Mouse (Mus musculus): ENCODE results near the gene Rtn1. TPM values are rescaled to one million over a fixed set of nuclear protein-coding genes. Genes with fewer than 3 reads are reported as not detected.

Gene Rtn1
- total RNA-seq, 2 experiments from 2014 or later = 2.8 to 4.6 TPM

DNA sequence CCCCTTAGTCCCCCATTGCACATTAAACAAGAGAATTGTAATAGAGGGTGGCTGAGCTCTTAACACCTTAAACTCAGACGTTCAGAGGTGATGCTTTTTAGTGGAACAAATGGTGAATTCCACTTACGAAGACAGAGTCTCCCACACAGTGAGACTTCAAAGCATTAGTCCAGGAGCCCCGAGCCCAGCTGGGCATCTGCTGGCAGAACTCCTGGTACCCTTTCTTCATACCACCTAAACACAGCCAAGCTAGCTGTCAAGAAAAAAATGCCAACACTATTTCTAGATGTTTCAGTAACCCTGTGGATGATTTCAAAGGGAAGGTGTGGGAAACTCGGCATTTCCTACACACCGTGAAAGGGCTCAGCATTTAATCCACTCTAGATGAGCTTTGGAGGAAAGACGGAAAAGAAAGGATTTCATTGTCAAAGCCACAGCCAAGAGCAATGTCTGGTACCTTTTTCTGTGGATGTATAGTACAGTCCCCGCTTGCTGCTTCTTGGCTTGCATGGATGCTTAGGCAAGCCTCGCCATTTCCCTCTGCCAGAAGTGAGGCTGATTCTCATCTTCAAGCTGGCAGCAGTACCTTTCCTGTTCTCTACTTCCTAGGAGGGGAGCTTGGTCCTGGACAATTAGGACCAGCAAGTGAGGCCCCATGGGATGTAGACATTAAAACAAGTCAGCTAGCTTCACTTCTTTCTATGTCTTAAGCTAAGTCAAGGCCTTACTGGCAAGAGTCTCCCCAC, 179.2 kb downstream of the Rtn1 start:
- DNase-seq = no peak

DNA sequence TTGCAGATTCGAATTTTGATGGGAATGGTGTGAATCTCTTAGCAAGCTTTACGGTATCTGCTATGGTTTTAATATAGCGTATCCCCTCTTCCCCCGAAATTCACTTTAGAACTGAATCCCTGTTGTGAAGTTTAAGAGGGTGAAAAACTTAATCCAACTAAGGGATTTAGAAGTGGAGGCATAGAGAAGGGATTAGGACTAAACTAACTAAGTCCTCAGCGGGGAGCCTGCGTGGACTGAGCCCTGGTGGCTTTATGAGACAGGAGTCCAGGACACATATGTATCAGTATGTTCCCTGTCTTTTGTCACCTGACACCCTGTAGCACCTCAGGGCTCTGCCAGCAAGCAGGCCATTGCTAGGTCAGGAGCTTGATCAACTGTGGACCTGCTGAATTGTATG, 181.1 kb downstream of the Rtn1 start:
- DNase-seq = no peak

DNA sequence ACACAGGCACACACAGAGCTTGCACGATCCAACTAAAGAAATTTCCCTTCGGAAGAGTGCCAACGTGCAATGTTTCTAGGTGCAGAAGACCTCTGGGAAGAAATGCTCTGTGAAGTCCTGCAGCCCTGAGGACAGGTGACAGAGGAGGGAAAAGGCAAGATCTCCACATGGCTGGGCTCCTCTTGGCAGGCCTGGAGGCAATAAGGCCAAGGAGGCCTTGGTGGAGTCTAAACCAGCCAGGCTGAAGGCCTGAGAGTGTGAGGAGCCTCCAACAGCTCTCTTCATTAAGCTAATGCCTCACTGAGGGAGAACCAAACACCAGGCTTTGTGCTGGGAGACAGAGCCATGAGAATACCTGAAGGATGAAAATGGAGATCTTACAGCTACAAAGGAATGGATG, 183.5 kb downstream of the Rtn1 start:
- DNase-seq = no peak

DNA sequence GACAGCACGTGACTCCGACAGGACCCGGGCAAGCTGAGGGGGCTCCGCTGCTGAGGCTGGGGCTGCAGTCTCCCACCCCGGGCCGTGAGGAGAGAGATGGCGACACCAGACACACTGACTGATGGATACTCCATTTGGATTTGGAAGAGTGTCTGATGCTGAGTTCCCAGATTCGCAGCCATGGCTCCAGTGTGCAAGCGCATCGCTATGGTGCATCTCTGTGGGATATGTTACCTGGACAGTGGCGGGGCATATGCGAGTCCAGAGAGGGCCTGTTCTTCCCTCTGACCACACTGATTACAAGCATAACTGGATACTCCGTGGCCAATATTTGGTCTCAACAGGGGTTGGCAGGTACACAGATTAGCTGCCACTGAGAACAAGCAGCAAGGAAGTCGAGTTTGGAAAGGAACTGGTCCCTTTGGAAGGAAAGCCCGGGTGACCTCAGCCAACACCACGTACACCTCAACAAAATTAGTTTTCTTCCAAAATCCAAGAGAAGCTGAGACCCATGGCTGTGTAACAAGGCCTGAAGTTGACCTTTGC, 185.2 kb downstream of the Rtn1 start:
- DNase-seq = no peak

DNA sequence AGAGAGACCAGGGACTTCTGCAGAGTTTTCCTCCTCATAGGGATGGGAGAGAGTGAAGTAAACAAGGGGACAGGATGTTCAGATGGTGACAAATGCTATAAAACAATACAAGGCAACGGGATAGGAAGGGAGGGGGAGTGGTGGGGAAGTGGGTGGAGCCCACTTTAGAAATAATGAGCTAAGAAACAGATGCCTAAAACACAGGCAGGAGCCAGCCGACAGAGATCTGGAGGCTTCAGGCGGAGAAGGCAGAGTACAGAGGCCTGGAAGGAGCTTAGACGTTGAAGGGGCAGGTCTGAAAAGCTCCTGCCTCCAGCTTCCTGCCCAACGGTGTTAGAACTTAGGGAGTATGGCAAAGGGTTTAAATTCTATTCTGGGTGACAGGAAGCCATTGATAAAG, 195.3 kb downstream of the Rtn1 start:
- peak; percentile 23 to 72 for DNase-seq

DNA sequence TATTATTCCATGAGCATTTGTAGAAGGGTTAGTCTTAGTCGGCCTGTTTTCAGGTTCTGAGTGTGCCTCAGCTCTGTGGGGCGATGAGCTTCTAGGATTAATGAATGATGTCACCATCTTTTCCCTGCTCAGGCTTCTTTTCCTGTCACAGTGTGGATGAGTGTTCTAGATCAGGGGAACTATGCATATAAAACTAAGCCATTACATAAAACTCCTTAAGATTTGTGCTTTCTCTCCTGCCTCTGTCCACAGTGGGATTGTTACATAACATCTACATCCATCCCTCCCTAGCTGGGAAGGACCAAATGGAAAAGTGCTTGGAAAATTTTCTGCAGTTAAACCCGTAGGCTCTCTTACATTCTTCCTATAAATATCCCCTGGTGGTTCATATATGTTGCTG, 208.0 kb downstream of the Rtn1 start:
- no peak for DNase-seq

DNA sequence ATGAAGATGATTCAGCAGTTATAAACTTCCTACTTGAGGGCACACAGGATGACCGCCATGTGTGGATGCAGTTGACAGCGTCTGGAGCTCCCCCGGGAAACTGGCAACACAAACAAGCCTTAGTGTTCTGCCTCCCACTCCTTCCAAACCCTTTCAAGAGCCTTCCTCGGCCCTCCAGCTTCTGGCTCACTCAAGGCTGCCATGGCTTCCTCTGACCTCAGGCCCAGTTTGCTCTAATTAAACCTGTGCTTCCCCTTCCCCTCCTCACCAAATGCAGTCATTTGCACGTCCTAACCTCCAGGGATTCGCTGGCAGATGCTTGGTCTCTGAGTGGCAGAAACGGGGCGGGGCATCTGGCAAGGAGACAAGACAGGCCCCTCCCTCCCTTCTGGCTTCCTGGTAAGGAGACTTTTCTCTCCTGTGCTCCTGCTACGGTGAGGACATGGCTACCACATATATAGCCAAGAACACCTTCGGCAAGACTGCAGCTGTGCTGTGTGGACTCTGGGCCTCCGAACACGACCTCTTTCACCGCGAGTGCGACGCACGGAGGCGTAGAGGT, 210.8 kb downstream of the Rtn1 start:
- DNase-seq = peak; percentile 28 to 45

DNA sequence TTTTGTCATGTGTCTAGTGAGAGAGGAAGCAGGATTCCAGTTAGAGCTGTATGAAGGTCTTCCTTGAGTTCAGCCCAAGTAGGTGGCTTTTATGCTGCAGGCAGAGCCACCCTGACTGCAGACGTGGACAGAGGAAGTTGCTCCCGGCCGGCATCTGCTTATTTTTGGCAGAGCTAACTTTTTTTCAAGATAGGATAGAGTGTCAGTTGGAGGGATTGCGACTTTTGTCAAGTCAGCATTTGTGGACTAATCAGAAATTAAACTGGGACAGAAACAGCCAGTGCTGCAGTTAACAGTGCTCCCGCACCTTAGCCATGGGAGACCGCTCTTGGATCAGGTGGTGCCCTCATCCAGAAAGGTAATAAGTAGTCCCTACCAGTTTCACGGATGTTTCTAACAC, 211.4 kb downstream of the Rtn1 start:
- peak in 1 of 2 experiments; percentile 10 for DNase-seq

DNA sequence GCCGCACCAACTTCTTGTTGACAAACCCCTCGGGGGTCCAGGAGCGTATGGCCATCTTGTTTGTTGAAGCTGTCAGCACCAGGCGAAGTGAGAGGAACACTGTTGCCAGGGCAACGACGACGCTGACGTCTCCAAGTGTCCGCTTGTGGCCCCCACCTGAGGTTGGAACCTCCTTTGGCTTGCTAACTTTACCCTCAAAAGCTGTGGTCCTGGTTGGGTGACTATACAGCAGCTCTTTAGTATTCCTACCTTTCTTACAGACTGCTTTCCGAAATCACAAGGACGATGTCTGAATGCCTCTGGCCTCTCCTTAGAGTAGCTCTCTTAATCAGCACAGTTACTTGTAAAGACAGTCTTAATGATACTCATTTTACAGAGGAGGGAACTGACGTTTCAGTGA, 223.9 kb downstream of the Rtn1 start, which contains the start of gene Ccdc175:
Gene Ccdc175 (minus strand): TSS at position 101 of the 400 bp plus-strand sequence.
- no peak for DNase-seq

DNA sequence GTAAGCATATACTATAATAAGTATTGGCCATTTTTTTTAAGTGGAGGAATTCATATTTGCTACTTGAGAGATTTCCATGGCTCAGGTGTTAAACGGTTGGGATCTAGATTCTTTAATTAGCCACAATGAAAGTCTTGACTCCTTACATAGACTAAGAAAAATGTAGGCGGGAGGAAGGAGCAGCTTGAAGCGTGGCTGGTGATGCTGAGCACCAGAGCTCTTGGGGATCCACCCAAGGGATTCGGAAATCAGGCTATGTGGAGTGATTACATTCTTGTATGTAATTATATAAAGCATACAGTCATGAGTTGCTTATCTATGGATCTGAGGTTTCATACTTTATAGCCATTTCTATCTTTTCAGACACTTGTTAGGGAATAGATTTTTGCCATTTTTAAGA, 229.3 kb downstream of the Rtn1 start:
- DNase-seq = no peak

DNA sequence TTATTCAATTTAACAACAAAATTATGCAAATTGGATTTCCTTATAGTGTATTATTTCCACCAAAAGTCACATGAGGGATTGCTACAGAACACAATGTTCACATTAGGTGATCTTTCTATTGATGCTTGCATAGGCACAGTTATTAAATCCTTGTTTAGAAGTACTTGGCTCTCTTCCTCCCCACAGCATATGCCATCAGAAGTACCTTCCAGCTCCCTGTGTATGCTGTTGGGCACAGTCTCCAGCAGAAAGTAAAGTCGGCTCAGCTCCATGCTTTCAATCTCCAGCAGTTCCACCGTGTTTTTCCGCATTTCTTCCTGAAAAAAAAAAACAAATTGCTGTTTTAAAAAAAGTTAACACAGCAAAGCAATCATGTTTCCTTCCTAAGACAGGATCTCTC, 230.5 kb downstream of the Rtn1 start:
- no peak for DNase-seq

Other genes with a start within 250 kb of the Rtn1 start
- not detected for gene Ccdc175, start 224.0 kb downstream of the Rtn1 start, total RNA-seq (2021)
- gene Lrrc9, start 32.8 kb upstream of the Rtn1 start, total RNA-seq (2021) = under 1 TPM; 0.08 to 0.47 TPM
- gene Pcnx4, start 127.3 kb upstream of the Rtn1 start, total RNA-seq (2021) = 1 to 10 TPM; 3.4 to 3.7 TPM
- not detected for gene Gm4756, start 240.6 kb upstream of the Rtn1 start, total RNA-seq (2021)